Mouse (Mus musculus) neural tube, embryonic 12.5 days (tissue): ENCODE measurements at regions not wholly inside any gene's neighbourhood (a gene's known extent, or its start where the extent isn't known, plus 50 kb on each side); places are given as distances from the start of the nearest gene placed in this dataset.
A peak's percentile ranks its signal among the peaks of the same experiment; 100 is the strongest.

Experiments
- ATAC-seq: fragments of 200-750 bp; cut with Nextera tagmentation; 2 replicates; pipeline ENCODE4 v1.8.0; 2017; ENCODE audit warnings: low read depth, mild to moderate bottlenecking, moderate TSS enrichment, moderate library complexity; ENCODE audit not compliant: low FRiP score
- H3K27ac ChIP-seq: fragments of 300-500 bp; sonication (generic); 2 replicates; pipeline ENCODE4 v1.5.1; 2016
- H3K27me3 ChIP-seq: fragments of 300-500 bp; sonication (generic); replicated peaks from 2 replicates; pipeline ENCODE4 v1.6.1; 2016; ENCODE audit warnings: mild to moderate bottlenecking
- H3K36me3 ChIP-seq: fragments of 300-500 bp; sonication (generic); 2 replicates; pipeline ENCODE4 v1.6.1; 2016; ENCODE audit warnings: mild to moderate bottlenecking
- H3K4me1 ChIP-seq: fragments of 300-500 bp; sonication (generic); 2 replicates; pipeline ENCODE4 v1.6.1; 2016
- H3K4me2 ChIP-seq: fragments of 300-500 bp; sonication (generic); replicated peaks from 2 replicates; pipeline ENCODE4 v1.6.1; 2016; ENCODE audit warnings: mild to moderate bottlenecking
- H3K4me3 ChIP-seq: fragments of 300-500 bp; sonication (generic); 2 replicates; pipeline ENCODE4 v1.5.1; 2016
- H3K9ac ChIP-seq: fragments of 300-500 bp; sonication (generic); 2 replicates; pipeline ENCODE4 v1.6.1; 2016; ENCODE audit warnings: mild to moderate bottlenecking
- H3K9me3 ChIP-seq: fragments of 300-500 bp; sonication (generic); 2 replicates; pipeline ENCODE4 v1.6.1; 2016; ENCODE audit warnings: mild to moderate bottlenecking
- WGBS: fragments of 180-500 bp; shearing (Covaris S2); methylation state at CpG from one replicate; pipeline ENCODE4 v1.1.7; 2016; 5-methylcytosine and 5-hydroxymethylcytosine counted together

DNA sequence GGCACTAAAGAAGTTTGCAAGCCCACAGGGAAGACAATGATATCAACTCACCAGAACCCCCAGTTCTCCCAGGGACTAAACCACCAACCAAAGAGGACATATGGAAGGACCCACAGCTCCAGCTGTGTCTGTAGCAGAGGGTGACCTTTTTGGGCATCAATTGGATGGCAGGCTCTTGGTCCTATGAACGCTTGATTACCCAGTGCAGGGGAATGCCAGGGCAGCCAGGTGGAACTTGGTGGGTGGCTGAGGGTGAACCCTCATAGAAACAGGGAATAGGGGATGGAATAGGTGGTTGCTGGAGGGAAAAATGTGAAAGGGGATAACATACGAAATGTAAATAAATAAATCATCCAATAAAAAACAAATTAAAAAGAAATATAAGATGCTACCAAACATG, 430.0 kb upstream of the Bche start:
- H3K27me3 ChIP-seq: no peaks in the 10 kb centered on the region
- no peaks in the 10 kb centered on the region for H3K4me1 ChIP-seq
- no peak overlapping the region for H3K4me2 ChIP-seq
- no peak for ATAC-seq
- H3K36me3 ChIP-seq: no peaks in the 10 kb centered on the region
- WGBS: 69% methylated on average over 2 of the region's 2 CpGs
- no peak overlapping the region for H3K9ac ChIP-seq
- H3K9me3 ChIP-seq: no peaks in the 10 kb centered on the region
- H3K27ac ChIP-seq: no peak overlapping the region
- H3K4me3 ChIP-seq: no peak overlapping the region

DNA sequence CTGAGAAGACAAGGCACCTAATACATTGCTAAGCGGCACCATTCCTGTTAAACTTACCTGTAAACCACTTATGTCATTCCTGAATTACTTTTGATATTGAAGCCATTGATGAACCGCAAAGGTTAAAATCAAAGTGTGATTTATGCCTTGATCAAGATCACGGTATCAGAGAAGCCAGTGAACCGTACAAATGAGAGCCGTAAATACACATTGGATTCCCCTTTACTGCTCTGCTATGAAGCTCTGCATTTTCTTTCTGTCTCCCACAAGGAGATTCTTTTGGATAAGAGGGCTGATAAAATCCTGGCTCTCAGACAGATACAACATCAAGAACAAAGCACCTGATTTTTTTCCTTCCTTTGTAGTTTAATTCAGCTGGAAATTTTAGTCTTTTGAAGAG, 388.0 kb upstream of the Bche start:
- Histone ChIP-seq H3K4me1 (no peaks in the 10 kb centered on the region), H3K4me3 (no peak overlapping the region), H3K9me3 (no peaks in the 10 kb centered on the region), H3K9ac (no peak overlapping the region), H3K36me3 (no peaks in the 10 kb centered on the region), H3K27me3 (no peaks in the 10 kb centered on the region), H3K27ac (no peak overlapping the region), H3K4me2 (no peak overlapping the region)
- ATAC-seq: peak; percentile 71; the same call in 1 of the 2 replicates
- WGBS: 76% methylated on average over 5 of the region's 5 CpGs
